Mouse (Mus musculus) myocyte (in vitro differentiated cells): ENCODE measurements around the gene Epb41. TPM values are rescaled to one million over a fixed set of nuclear protein-coding genes. Genes with fewer than 3 reads are reported as not detected.

Experiments
- H3K27me3 ChIP-seq: one replicate; pipeline ENCODE4 v1.6.1; 2011; ENCODE audit not compliant: control insufficient read depth, insufficient read depth, insufficient read length
- H3K36me3 ChIP-seq: one replicate; pipeline ENCODE4 v1.6.1; 2011; ENCODE audit not compliant: control insufficient read depth, insufficient read depth
- H3K4me2 ChIP-seq: one replicate; pipeline ENCODE4 v1.6.1; 2011; ENCODE audit warnings: low read depth, control low read depth
- H3K4me3 ChIP-seq: one replicate; pipeline ENCODE4 v1.5.1; 2011; ENCODE audit warnings: mild to moderate bottlenecking, control low read depth, moderate library complexity
- H3K79me2 ChIP-seq: one replicate; pipeline ENCODE4 v1.6.1; 2011; ENCODE audit not compliant: control insufficient read depth, insufficient read depth
- H3ac ChIP-seq: one replicate; pipeline ENCODE4 v1.6.1; 2011; ENCODE audit not compliant: control insufficient read depth, insufficient read length
- CEBPB ChIP-seq: IDR thresholded peaks from 2 replicates; pipeline ENCODE4 v1.6.1; 2011; ENCODE audit warnings: mild to moderate bottlenecking, moderate library complexity; ENCODE audit not compliant: poor library complexity, insufficient read depth, severe bottlenecking
- E2F4 ChIP-seq: IDR thresholded peaks from one replicate; pipeline ENCODE4 v1.6.1; 2011; ENCODE audit warnings: mild to moderate bottlenecking, control low read depth, moderate library complexity; ENCODE audit not compliant: insufficient read depth
- MAX ChIP-seq: IDR thresholded peaks from one replicate; pipeline ENCODE4 v1.6.1; 2011; ENCODE audit warnings: low read depth, mild to moderate bottlenecking, control low read depth
- MYOD1 ChIP-seq, 3 experiments: IDR thresholded peaks; one replicate each; pipeline ENCODE4 v1.6.1; 2011; ENCODE audit warnings: control low read depth in 2 of 3, low read depth in 2 of 3, mild to moderate bottlenecking in 2 of 3, moderate library complexity in 1 of 3; ENCODE audit not compliant: insufficient read length in 2 of 3, control insufficient read depth in 1 of 3
- MYOG ChIP-seq, 3 experiments: IDR thresholded peaks; one replicate each; pipeline ENCODE4 v1.6.1; 2011; ENCODE audit warnings: control low read depth in 2 of 3, low read depth in 2 of 3, mild to moderate bottlenecking in 2 of 3; ENCODE audit not compliant: insufficient read length in 2 of 3, control insufficient read depth in 1 of 3, insufficient read depth in 1 of 3
- POLR2A ChIP-seq: IDR thresholded peaks from one replicate; pipeline ENCODE4 v1.6.1; 2011; ENCODE audit warnings: low read depth, mild to moderate bottlenecking, control low read depth, moderate library complexity; ENCODE audit not compliant: insufficient read length
- POLR2AphosphoS2 ChIP-seq: IDR thresholded peaks from one replicate; pipeline ENCODE4 v1.6.1; 2011; ENCODE audit warnings: low read depth, control low read depth; ENCODE audit not compliant: insufficient read length
- REST ChIP-seq: IDR thresholded peaks from one replicate; pipeline ENCODE4 v1.6.1; 2011; ENCODE audit warnings: mild to moderate bottlenecking, control low read depth, moderate library complexity; ENCODE audit not compliant: insufficient read depth, insufficient read length
- SRF ChIP-seq: IDR thresholded peaks from one replicate; pipeline ENCODE4 v1.6.1; 2011; ENCODE audit warnings: low read depth; ENCODE audit not compliant: control insufficient read depth, insufficient read length
- TCF12 ChIP-seq: IDR thresholded peaks from one replicate; pipeline ENCODE4 v1.6.1; 2011; ENCODE audit warnings: mild to moderate bottlenecking, control low read depth; ENCODE audit not compliant: poor library complexity, insufficient read depth, severe bottlenecking
- TCF3 ChIP-seq: IDR thresholded peaks from one replicate; pipeline ENCODE4 v1.6.1; 2011; ENCODE audit warnings: low read depth, control low read depth; ENCODE audit not compliant: insufficient read length
- USF1 ChIP-seq: IDR thresholded peaks from one replicate; pipeline ENCODE4 v1.6.1; 2011; ENCODE audit warnings: low read depth, mild to moderate bottlenecking, control low read depth, moderate library complexity
- polyA plus RNA-seq: library from polyadenylated mRNA; unstranded; fragments of >200 nt; fragmentation: generic; extraction: Trizol; gene quantifications from one replicate; pipeline ENCODE4 v1.2.1, GENCODE M21; 2012; ENCODE audit warnings: missing spikeins

Gene Epb41
- polyA plus RNA-seq, 1 experiment, result 4.8 TPM

DNA sequence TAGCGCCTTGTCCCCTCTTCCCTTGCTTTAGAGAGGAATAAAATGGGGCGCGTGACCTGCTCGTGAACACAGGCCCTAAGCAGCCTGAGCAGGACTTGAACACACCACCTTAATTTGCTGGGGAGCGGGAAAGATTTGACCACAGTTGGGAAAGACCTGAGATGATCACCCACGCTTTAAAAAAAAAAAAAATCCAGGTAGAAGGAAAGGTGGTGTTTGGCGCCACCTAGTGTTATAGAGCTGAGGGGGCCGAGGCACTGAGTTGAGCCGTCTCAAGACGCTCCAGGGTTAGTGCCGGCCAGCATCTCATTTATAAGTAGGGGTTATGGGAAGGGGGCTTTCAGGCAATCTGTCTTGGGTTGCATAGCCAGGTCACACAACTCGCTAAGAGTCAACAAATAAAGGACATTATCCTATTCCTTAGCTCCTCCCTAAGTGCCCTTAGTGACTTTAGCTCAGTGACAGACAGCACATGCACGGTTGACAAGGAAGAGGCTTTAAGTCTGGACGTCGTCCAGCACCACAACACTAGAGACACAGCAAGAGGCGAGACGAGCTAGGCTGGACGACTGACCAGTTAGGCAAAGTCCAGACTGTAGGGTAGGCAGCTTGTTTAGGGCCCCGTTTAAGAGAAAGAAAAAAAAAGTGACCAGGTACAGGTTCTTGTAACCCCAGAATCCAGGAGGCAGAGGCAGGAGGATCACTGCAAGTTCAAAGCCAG, 4.6 kb upstream of the Epb41 start:
- no peak for TF ChIP-seq E2F4
- TF ChIP-seq MAX, result no peak
- TF ChIP-seq SRF, result no peak
- no peak overlapping the region for H3K4me3 ChIP-seq
- H3K4me2 ChIP-seq, result peak overlapping the region; percentile 30

DNA sequence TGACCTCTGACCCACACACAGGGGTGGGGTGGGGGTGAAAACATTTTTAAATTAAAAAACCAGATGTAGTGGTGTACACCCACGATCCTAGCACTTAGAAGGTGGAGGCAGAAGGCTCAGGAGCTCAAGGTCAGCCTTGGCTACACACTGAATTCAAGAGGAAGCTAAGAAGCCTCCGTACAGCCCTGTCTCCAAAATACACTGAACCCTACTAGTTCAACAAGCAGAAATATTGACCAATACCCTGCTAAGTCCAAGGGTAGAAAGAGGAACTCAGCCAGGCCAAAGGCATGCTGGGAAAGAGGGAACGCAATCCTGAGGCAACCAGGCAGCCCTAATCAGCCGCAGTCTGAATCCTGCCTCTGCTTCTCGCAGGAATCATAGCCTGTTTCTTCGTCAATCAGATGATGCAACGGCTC, 3.2 kb upstream of the Epb41 start:
- Histone ChIP-seq H3K4me2 (no peak overlapping the region), H3K79me2 (no peaks in the 10 kb centered on the region), H3K27me3 (no peaks in the 10 kb centered on the region), H3K36me3 (no peaks in the 10 kb centered on the region), H3ac (no peak overlapping the region), H3K4me3 (no peak overlapping the region)
- TF ChIP-seq REST (no peak), CEBPB (peak; percentile 62; the same call in 1 of the 2 replicates), TCF12 (no peak)

More for the DNA sequence above, 4.6 kb upstream of the Epb41 start:
- Histone ChIP-seq H3K27me3 (no peaks in the 10 kb centered on the region), H3K36me3 (no peaks in the 10 kb centered on the region), H3K79me2 (no peaks in the 10 kb centered on the region), H3ac (no peak overlapping the region)

DNA sequence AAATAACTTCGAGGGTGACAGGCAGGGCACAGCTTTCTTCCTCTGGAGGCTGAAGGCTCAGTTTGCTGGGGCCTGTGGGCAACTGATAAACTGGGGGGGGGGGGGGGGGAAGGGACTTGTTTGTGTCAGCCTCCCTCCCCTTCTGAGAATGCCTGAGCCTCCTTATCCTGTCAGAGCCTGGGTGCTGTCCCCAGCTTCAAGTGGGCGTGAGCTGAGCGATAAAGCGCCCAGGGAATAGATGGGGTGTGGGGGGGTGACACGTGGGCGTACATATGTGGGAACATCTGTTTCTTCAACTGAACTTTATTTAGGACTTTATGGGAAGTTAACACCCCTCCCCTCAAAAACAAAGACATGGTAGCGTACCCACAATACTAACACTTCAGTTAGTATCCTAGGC, 2.3 kb upstream of the Epb41 start:
- Histone ChIP-seq H3ac (no peak overlapping the region), H3K4me2 (no peak overlapping the region), H3K36me3 (no peaks in the 10 kb centered on the region), H3K79me2 (no peaks in the 10 kb centered on the region), H3K27me3 (no peaks in the 10 kb centered on the region), H3K4me3 (no peak overlapping the region)
- TF ChIP-seq USF1, result no peak
- TF ChIP-seq REST, result no peak
- TF ChIP-seq POLR2AphosphoS2, result no peak
- no peak for TF ChIP-seq POLR2A
- no peak for TF ChIP-seq MAX
- no peak for TF ChIP-seq MYOG (IDR thresholded peaks at IDR 0.05; ENCODE audit: control insufficient read depth in 1 of 3, insufficient read depth in 1 of 3, insufficient read length in 2 of 3, low read depth in 2 of 3)
- TF ChIP-seq CEBPB, result no peak
- no peak for TF ChIP-seq TCF12

- Histone ChIP-seq H3K36me3 (no peaks in the 10 kb centered on the region), H3K4me2 (peak overlapping the region; percentile 57), H3K4me3 (no peak overlapping the region), H3K79me2 (no peaks in the 10 kb centered on the region), H3K27me3 (no peaks in the 10 kb centered on the region), H3ac (no peak overlapping the region)
- TF ChIP-seq TCF12 (no peak), POLR2A (no peak), TCF3 (no peak), MYOD1 (IDR thresholded peaks at IDR 0.05; ENCODE audit: control insufficient read depth in 1 of 3, insufficient read length in 2 of 3, low read depth in 2 of 3) (no peak), REST (no peak), POLR2AphosphoS2 (no peak), SRF (no peak), MAX (no peak), E2F4 (no peak), CEBPB (no peak), MYOG (IDR thresholded peaks at IDR 0.05; ENCODE audit: control insufficient read depth in 1 of 3, insufficient read depth in 1 of 3, insufficient read length in 2 of 3, low read depth in 2 of 3) (no peak), USF1 (no peak)
Measured at GRCm38 (mm10) chr4:132076480-132077405, 1.6 kb upstream of the Epb41 start.

DNA sequence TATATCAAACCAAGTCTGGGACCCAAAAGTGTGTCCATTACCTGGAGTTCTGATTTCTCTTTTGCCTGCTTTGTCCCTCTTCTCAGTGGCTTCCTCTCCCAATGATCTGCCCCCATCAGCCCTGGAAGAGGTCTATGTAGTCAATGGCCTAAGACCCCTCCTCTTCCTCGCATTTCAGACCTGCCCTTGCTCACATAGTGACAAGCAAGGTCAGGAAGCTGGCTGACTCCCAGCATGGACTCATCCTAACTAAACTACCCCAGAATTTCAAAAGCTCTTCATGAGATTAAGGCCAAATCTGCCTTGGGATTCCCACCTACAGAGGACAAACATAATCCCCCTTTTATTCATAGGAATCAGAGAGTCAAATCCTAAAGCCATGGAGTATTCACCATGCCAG, 675 bp upstream of the Epb41 start:
- H3K36me3 ChIP-seq, result no peaks in the 10 kb centered on the region
- no peaks in the 10 kb centered on the region for H3K79me2 ChIP-seq
- peak overlapping the region; percentile 44 for H3K4me3 ChIP-seq
- no peak for TF ChIP-seq POLR2AphosphoS2
- no peak for TF ChIP-seq CEBPB
- TF ChIP-seq REST, result no peak
- no peak for TF ChIP-seq SRF
- no peaks in the 10 kb centered on the region for H3K27me3 ChIP-seq
- H3K4me2 ChIP-seq, result peak overlapping the region; percentile 92
- H3ac ChIP-seq, result no peak overlapping the region
